Mouse (Mus musculus): Measurements from ENCODE around the gene Rps6kb2. TPM values are rescaled to one million over a fixed set of nuclear protein-coding genes. Genes with fewer than 3 reads are reported as not detected.

The Rps6kb2 gene
- polyA plus RNA-seq, 1 experiment from 2014 or later = 42.4 TPM

GRCm38 (mm10) chr19:4149764-4150461 lies 13.2 kb downstream of the Rps6kb2 start:
- Histone ChIP-seq H3K4me1 (replicated peaks; ENCODE audit: insufficient read depth, low read length) (peaks cover 11% of the 10 kb centered on the region; the same call in 1 of the 2 replicates), H3K9me3 (replicated peaks; ENCODE audit: low read length) (no peaks in the 10 kb centered on the region), H3K9ac (ENCODE audit: low read depth, low read length) (0 out of 2 replicates have a peak overlapping the region, but pooled peaks have one; percentile 2), H3K27ac (no peak overlapping the region), H3K27me3 (ENCODE audit: insufficient read depth, low read length) (no peaks in the 10 kb centered on the region), H3K36me3 (ENCODE audit: insufficient read depth, low read length) (peaks cover 22% of the 10 kb centered on the region), H3K4me3 (replicated peaks; ENCODE audit: low read depth, low read length) (no peak overlapping the region), H3K4me2 (ENCODE audit: low read length) (peak overlapping the region; percentile 89)
- WGBS = 92% methylated on average over 17 of the region's 17 CpGs
- TF ChIP-seq CTCF (IDR thresholded peaks at IDR 0.05; ENCODE audit: low read depth) = no peak
- DNase-seq (ENCODE audit: low spot score) (no peak), ATAC-seq (replicated peaks; ENCODE audit: low FRiP score, low read depth) (0 out of 2 replicates have a peak, but pooled peaks have one; percentile 3)

GRCm38 (mm10) chr19:4149283-4149682 lies 13.9 kb downstream of the Rps6kb2 start:
- Histone ChIP-seq H3K27me3 (ENCODE audit: insufficient read depth, low read length) (no peaks in the 10 kb centered on the region), H3K4me1 (replicated peaks; ENCODE audit: insufficient read depth, low read length) (peaks cover 11% of the 10 kb centered on the region; the same call in 1 of the 2 replicates), H3K4me2 (ENCODE audit: low read length) (peak overlapping the region; percentile 89), H3K9me3 (replicated peaks; ENCODE audit: low read length) (no peaks in the 10 kb centered on the region), H3K4me3 (replicated peaks; ENCODE audit: low read depth, low read length) (peak overlapping the region; percentile 98), H3K9ac (ENCODE audit: low read depth, low read length) (peak overlapping the region; percentile 93), H3K27ac (peak overlapping the region; percentile 87; the same call in 1 of the 2 replicates), H3K36me3 (ENCODE audit: insufficient read depth, low read length) (peaks cover 22% of the 10 kb centered on the region)
- DNase-seq (ENCODE audit: low spot score) = no peak
- ATAC-seq (replicated peaks; ENCODE audit: low FRiP score, low read depth) = no peak
- 69% methylated on average over 11 of the region's 11 CpGs for WGBS
- TF ChIP-seq CTCF (IDR thresholded peaks at IDR 0.05; ENCODE audit: low read depth) = no peak

DNA sequence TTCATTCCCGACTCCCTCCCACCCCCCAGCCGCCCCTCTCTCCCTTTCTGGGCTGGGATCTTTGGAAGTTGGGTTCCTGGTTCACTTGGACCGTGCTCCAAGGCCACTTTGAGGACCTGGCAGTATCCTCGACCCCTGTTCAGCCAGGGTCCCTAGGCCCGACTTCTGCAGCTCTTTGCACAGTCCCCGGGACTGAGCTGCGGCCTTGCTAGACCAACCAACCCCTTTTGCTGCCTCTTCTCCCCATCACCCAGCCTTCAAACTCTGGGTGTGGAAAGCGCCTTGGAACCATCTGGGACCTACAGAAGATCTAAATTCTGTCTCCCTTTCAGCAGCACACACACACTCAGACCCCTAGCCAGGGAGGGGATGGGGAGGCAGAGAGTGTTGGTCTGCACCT lies 14.3 kb downstream of the Rps6kb2 start:
- H3K27me3 ChIP-seq (ENCODE audit: insufficient read depth, low read length) = no peaks in the 10 kb centered on the region
- H3K4me2 ChIP-seq (ENCODE audit: low read length) = peak overlapping the region; percentile 89
- no peaks in the 10 kb centered on the region for H3K9me3 ChIP-seq (replicated peaks; ENCODE audit: low read length)
- H3K27ac ChIP-seq = peak overlapping the region; percentile 87
- peak overlapping the region; percentile 98 for H3K4me3 ChIP-seq (replicated peaks; ENCODE audit: low read depth, low read length)
- under 1% methylated on average over 8 of the region's 8 CpGs for WGBS
- H3K4me1 ChIP-seq (replicated peaks; ENCODE audit: insufficient read depth, low read length) = peaks cover 11% of the 10 kb centered on the region; the same call in 1 of the 2 replicates
- H3K36me3 ChIP-seq (ENCODE audit: insufficient read depth, low read length) = peaks cover 18% of the 10 kb centered on the region
- peak overlapping the region; percentile 93 for H3K9ac ChIP-seq (ENCODE audit: low read depth, low read length)
- 0 out of 2 replicates have a peak, but pooled peaks have one; percentile 4 for ATAC-seq (replicated peaks; ENCODE audit: low FRiP score, low read depth)
- no peak for DNase-seq (ENCODE audit: low spot score)
- TF ChIP-seq CTCF (IDR thresholded peaks at IDR 0.05; ENCODE audit: low read depth) = no peak

DNA sequence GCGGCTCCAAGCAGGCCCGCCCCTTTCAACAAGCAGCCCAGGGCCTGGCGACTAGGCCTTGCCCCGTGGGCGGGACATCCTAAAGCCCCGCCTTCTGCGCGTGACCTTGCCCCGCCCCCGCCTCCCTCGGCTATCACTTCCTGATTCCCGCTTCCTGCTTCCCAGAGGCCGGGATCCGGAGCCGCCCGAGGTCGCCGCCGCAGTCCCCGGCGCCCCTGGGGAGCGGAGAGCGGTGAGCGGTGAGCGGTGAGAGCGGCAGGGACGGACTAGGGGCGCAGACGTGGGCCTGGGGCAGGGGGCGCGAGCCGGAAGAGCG lies 14.7 kb downstream of the Rps6kb2 start, which contains the start of gene Coro1b:
Gene Coro1b (plus strand): TSS at position 129 of the 316 bp plus-strand sequence.
- Histone ChIP-seq H3K4me1 (replicated peaks; ENCODE audit: insufficient read depth, low read length) (peaks cover 11% of the 10 kb centered on the region; the same call in 1 of the 2 replicates), H3K36me3 (ENCODE audit: insufficient read depth, low read length) (peaks cover 18% of the 10 kb centered on the region), H3K27ac (peak within 1 kb of the TSS; percentile 87), H3K4me3 (replicated peaks; ENCODE audit: low read depth, low read length) (peak within 1 kb of the TSS; percentile 98), H3K27me3 (ENCODE audit: insufficient read depth, low read length) (no peaks in the 10 kb centered on the region), H3K9ac (ENCODE audit: low read depth, low read length) (peak within 1 kb of the TSS; percentile 93), H3K4me2 (ENCODE audit: low read length) (peak within 1 kb of the TSS; percentile 89), H3K9me3 (replicated peaks; ENCODE audit: low read length) (no peaks in the 10 kb centered on the region)
- peak; percentile 91 for ATAC-seq (replicated peaks; ENCODE audit: low FRiP score, low read depth)
- 0% methylated on average over 33 of the region's 33 CpGs for WGBS
- peak; percentile 96 for DNase-seq (ENCODE audit: low spot score)
- TF ChIP-seq CTCF (IDR thresholded peaks at IDR 0.05; ENCODE audit: low read depth) = no peak

- Histone ChIP-seq H3K27ac (no peak overlapping the region), H3K27me3 (ENCODE audit: insufficient read depth, low read length) (no peaks in the 10 kb centered on the region), H3K9me3 (replicated peaks; ENCODE audit: low read length) (no peaks in the 10 kb centered on the region), H3K36me3 (ENCODE audit: insufficient read depth, low read length) (peaks cover 14% of the 10 kb centered on the region), H3K9ac (ENCODE audit: low read depth, low read length) (peak overlapping the region; percentile 93; the same call in 1 of the 2 replicates), H3K4me3 (replicated peaks; ENCODE audit: low read depth, low read length) (peak overlapping the region; percentile 98), H3K4me1 (replicated peaks; ENCODE audit: insufficient read depth, low read length) (peaks cover 11% of the 10 kb centered on the region; the same call in 1 of the 2 replicates), H3K4me2 (ENCODE audit: low read length) (peak overlapping the region; percentile 89)
- no peak for DNase-seq (ENCODE audit: low spot score)
- 0 out of 2 replicates have a peak, but pooled peaks have one; percentile 0 for ATAC-seq (replicated peaks; ENCODE audit: low FRiP score, low read depth)
- 36% methylated on average over 9 of the region's 9 CpGs for WGBS
- TF ChIP-seq CTCF (IDR thresholded peaks at IDR 0.05; ENCODE audit: low read depth) = no peak
Measured at GRCm38 (mm10) chr19:4147782-4148490, 15.2 kb downstream of the Rps6kb2 start.

- no peak overlapping the region for H3K27ac ChIP-seq
- H3K9me3 ChIP-seq (replicated peaks; ENCODE audit: low read length) = no peaks in the 10 kb centered on the region
- no peak overlapping the region for H3K4me2 ChIP-seq (ENCODE audit: low read length)
- peaks cover 11% of the 10 kb centered on the region; the same call in 1 of the 2 replicates for H3K4me1 ChIP-seq (replicated peaks; ENCODE audit: insufficient read depth, low read length)
- H3K4me3 ChIP-seq (replicated peaks; ENCODE audit: low read depth, low read length) = no peak overlapping the region
- 75% methylated on average over 3 of the region's 3 CpGs for WGBS
- H3K36me3 ChIP-seq (ENCODE audit: insufficient read depth, low read length) = peaks cover 11% of the 10 kb centered on the region
- H3K9ac ChIP-seq (ENCODE audit: low read depth, low read length) = no peak overlapping the region
- no peak for TF ChIP-seq CTCF (IDR thresholded peaks at IDR 0.05; ENCODE audit: low read depth)
- DNase-seq (ENCODE audit: low spot score) (no peak), ATAC-seq (replicated peaks; ENCODE audit: low FRiP score, low read depth) (no peak)
- H3K27me3 ChIP-seq (ENCODE audit: insufficient read depth, low read length) = no peaks in the 10 kb centered on the region
Measured at GRCm38 (mm10) chr19:4147022-4147405, 16.1 kb downstream of the Rps6kb2 start.

Measured in kidney, postnatal 0 days (tissue).